Comparison of ENCODE assay signal across 23 mouse cellular contexts in the genomic region with DNA sequence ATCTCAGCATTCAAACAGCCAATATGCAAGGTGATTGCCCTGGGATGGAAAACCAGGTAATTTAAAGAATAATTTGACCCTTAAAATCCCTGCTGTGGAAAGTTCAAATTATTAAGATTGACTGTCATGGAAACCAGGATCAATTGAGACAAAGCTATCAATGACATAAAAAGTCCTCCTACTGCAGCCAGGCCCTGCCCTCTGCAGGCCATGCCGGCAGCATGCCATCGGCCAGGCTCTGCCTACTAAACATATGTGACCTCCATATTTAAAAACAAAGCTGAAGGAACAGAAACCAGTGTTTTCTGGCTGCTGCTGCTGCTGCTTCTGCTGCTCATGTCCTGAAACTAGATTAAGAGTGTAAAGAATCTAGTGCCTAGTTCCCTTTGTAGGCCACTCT.
DNase-seq lines count a peak whose midpoint lies in the region; ATAC-seq and TF ChIP-seq lines count a peak whose summit lies in the region.
"Had no signal": no experiment of that assay in that cellular context is flagged by ENCODE, and none has a peak within 500 bp of the region (broad histone marks: within the 10 kb centered on the region; RNA-seq: fewer than 3 reads in every experiment).

No protein-coding gene starts in this region.

- no peaks in the 10 kb centered on the region for H3K36me3 ChIP-seq in heart, embryonic 11.5 days (ENCODE audit: control insufficient read depth, insufficient read depth, low read length)
- H3K36me3 ChIP-seq in liver, adult 2 months (ENCODE audit: control insufficient read depth, insufficient read depth, low read length) = no peaks in the 10 kb centered on the region
- H3K36me3 ChIP-seq in liver, embryonic 12.5 days = no peaks in the 10 kb centered on the region
- H3K36me3 ChIP-seq: forebrain, embryonic 15.5 days; heart, embryonic 13.5 days; liver, embryonic 15.5 days had no signal

- TF ChIP-seq CTCF in liver, adult 2 months (IDR thresholded peaks at IDR 0.05; ENCODE audit: low read depth, low read length) = peak; percentile 64
- TF ChIP-seq CTCF in brain, embryonic 14.5 days (IDR thresholded peaks at IDR 0.05; ENCODE audit: borderline replicate concordance, extremely low read depth, insufficient read depth, insufficient read length) = peak; percentile 31; the same call in 1 of the 2 replicates
- TF ChIP-seq CTCF in embryonic fibroblast, embryonic 13.5 days (IDR thresholded peaks at IDR 0.05; ENCODE audit: borderline replicate concordance, insufficient read depth, low read length) = no peak

- H3K27ac ChIP-seq in heart, embryonic 11.5 days (ENCODE audit: low read depth, low read length) = no peak overlapping the region
- no peak overlapping the region for H3K27ac ChIP-seq in liver, adult 2 months (replicated peaks; ENCODE audit: insufficient read depth, low read depth, low read length)
- no peak overlapping the region for H3K27ac ChIP-seq in liver, embryonic 12.5 days
- H3K27ac ChIP-seq in embryonic fibroblast, embryonic 13.5 days (ENCODE audit: insufficient read depth, low read length) = peak overlapping the region; percentile 1; the same call in 1 of the 2 replicates
- H3K27ac ChIP-seq: forebrain, embryonic 15.5 days; heart, embryonic 13.5 days; liver, embryonic 15.5 days had no signal

- DNase-seq in heart, adult 11 months = peak; percentile 40
- no peak for DNase-seq in liver, adult 2 months (ENCODE audit: extremely low read depth, low read depth, low spot score)
- DNase-seq in brain, embryonic 14.5 days (ENCODE audit: low read depth) = peak; percentile 38
- DNase-seq in cerebellum, postnatal 25 days = no peak
- no peak for DNase-seq in left cerebral cortex, postnatal 25 days (ENCODE audit: low spot score in 2 of 2)
- DNase-seq: adrenal gland, postnatal 36 days; B cell, adult 2 months; cerebellum, adult 8-10 months; gastrocnemius, postnatal 25 days; heart, postnatal 36 days; kidney, adult 9 months; kidney, postnatal 25 days; left cerebral cortex, postnatal 4 days; lung, postnatal 14 days; thymus, postnatal 25 days had no signal

- no peak for ATAC-seq in heart, embryonic 11.5 days (replicated peaks; ENCODE audit: insufficient number of reproducible peaks, low FRiP score, low TSS enrichment)
- no peak for ATAC-seq in liver, embryonic 12.5 days
- ATAC-seq: forebrain, embryonic 15.5 days; inflammation-experienced regulatory T-cells, adult 6 months had no signal

- H3K4me2 ChIP-seq in heart, embryonic 11.5 days = no peak overlapping the region
- H3K4me2 ChIP-seq in liver, embryonic 12.5 days = no peak overlapping the region
- H3K4me2 ChIP-seq: forebrain, embryonic 15.5 days; heart, embryonic 13.5 days; liver, embryonic 15.5 days had no signal

- no peaks in the 10 kb centered on the region for H3K9me3 ChIP-seq in heart, embryonic 11.5 days (replicated peaks; ENCODE audit: control insufficient read depth, low read length)
- no peaks in the 10 kb centered on the region for H3K9me3 ChIP-seq in liver, embryonic 12.5 days (replicated peaks)
- H3K9me3 ChIP-seq: forebrain, embryonic 15.5 days; heart, embryonic 13.5 days; liver, embryonic 15.5 days had no signal

- H3K4me3 ChIP-seq in heart, embryonic 11.5 days (ENCODE audit: low read depth, low read length) = no peak overlapping the region
- H3K4me3 ChIP-seq in liver, adult 2 months (ENCODE audit: insufficient read depth, low read depth, low read length) = no peak overlapping the region
- no peak overlapping the region for H3K4me3 ChIP-seq in liver, embryonic 12.5 days
- H3K4me3 ChIP-seq in embryonic fibroblast, embryonic 13.5 days (ENCODE audit: insufficient read depth, low read length) = no peak overlapping the region
- H3K4me3 ChIP-seq: forebrain, embryonic 15.5 days; heart, embryonic 13.5 days; liver, embryonic 15.5 days; megakaryocyte, embryonic 14.5 days had no signal

- no peaks in the 10 kb centered on the region for H3K27me3 ChIP-seq in heart, embryonic 11.5 days (ENCODE audit: control insufficient read depth, insufficient read depth, low read length)
- H3K27me3 ChIP-seq in liver, adult 2 months (ENCODE audit: control insufficient read depth, insufficient read depth, low read length) = no peaks in the 10 kb centered on the region
- H3K27me3 ChIP-seq in liver, embryonic 12.5 days (replicated peaks) = no peaks in the 10 kb centered on the region
- H3K27me3 ChIP-seq: forebrain, embryonic 15.5 days; heart, embryonic 13.5 days; liver, embryonic 15.5 days; megakaryocyte, embryonic 14.5 days had no signal

- H3K9ac ChIP-seq in heart, embryonic 11.5 days (ENCODE audit: low read depth, low read length) = no peak overlapping the region
- no peak overlapping the region for H3K9ac ChIP-seq in liver, adult 2 months (ENCODE audit: low read depth, low read length)
- H3K9ac ChIP-seq in liver, embryonic 12.5 days = no peak overlapping the region
- H3K9ac ChIP-seq: forebrain, embryonic 15.5 days; heart, embryonic 13.5 days; liver, embryonic 15.5 days had no signal

- WGBS in heart, embryonic 11.5 days (ENCODE audit: insufficient replicate concordance) = 76% methylated on average over 2 of the region's 2 CpGs
- 79% methylated on average over 2 of the region's 2 CpGs for WGBS in liver, adult 2 months
- 66% methylated on average over 2 of the region's 2 CpGs for WGBS in liver, embryonic 12.5 days (ENCODE audit: insufficient replicate concordance)

- H3K79me2 ChIP-seq in liver, adult 2 months (ENCODE audit: control insufficient read depth, insufficient read depth, low read length) = no peaks in the 10 kb centered on the region

- no peak for TF ChIP-seq POLR2A in liver, adult 2 months (IDR thresholded peaks at IDR 0.05; ENCODE audit: extremely low read depth, insufficient read depth, low read length)
- TF ChIP-seq POLR2A in brain, embryonic 14.5 days (IDR thresholded peaks at IDR 0.05; ENCODE audit: borderline replicate concordance, extremely low read depth, insufficient read depth, insufficient read length, poor library complexity, severe bottlenecking) = no peak
- TF ChIP-seq POLR2A in embryonic fibroblast, embryonic 13.5 days (IDR thresholded peaks at IDR 0.05; ENCODE audit: low read depth, low read length) = no peak

- H3K4me1 ChIP-seq in heart, embryonic 11.5 days (ENCODE audit: control insufficient read depth, insufficient read depth, low read length) = no peaks in the 10 kb centered on the region
- H3K4me1 ChIP-seq in liver, adult 2 months (ENCODE audit: control insufficient read depth, insufficient read depth, low read length) = no peaks in the 10 kb centered on the region
- H3K4me1 ChIP-seq in liver, embryonic 12.5 days = no peaks in the 10 kb centered on the region
- H3K4me1 ChIP-seq in embryonic fibroblast, embryonic 13.5 days (ENCODE audit: control insufficient read depth, insufficient read depth, low read length) = no peaks in the 10 kb centered on the region
- H3K4me1 ChIP-seq: forebrain, embryonic 15.5 days; heart, embryonic 13.5 days; liver, embryonic 15.5 days; megakaryocyte, embryonic 14.5 days had no signal

- intact Hi-C loops in left cerebral cortex, postnatal 25 days (cut with DNase I) = no loop called here

Comparison
In these comparisons a context has a peak if more than half of its experiments do, and no peak if none do; other contexts are left out.
1. DNase-seq: peak in heart, adult 11 months (single experiment) and brain, embryonic 14.5 days (single experiment); none in liver, adult 2 months (single experiment), cerebellum, postnatal 25 days (0 of 2) and left cerebral cortex, postnatal 25 days (0 of 2).